Mouse (Mus musculus): ENCODE measurements around the gene Lrmda.

GRCm38 (mm10) chr14:22757493-22757892 lies 738.0 kb downstream of the Lrmda start:
- TF ChIP-seq POLR2A (IDR thresholded peaks at IDR 0.05; ENCODE audit: extremely low read depth, insufficient read depth, low read length) (no peak), CTCF (IDR thresholded peaks at IDR 0.05; ENCODE audit: low read depth, low read length) (no peak)

All from liver, adult 2 months (tissue).